Mouse (Mus musculus) v-Abl transformed pro-B cells (cell line): ENCODE results near the gene Ica1.

Source experiments
- in situ Hi-C, 2 experiments: fragments of 400-800 bp; cut with MboI; formaldehyde crosslinking; loops; one replicate each; pipeline ENCODE4 v1.15.1; 2025; ENCODE audit not compliant: unreplicated experiment in 2 of 2

The Ica1 gene

GRCm38 (mm10) chr6:8617369-8617768, 160.9 kb downstream of the Ica1 start:
- in situ Hi-C loops, result no loop called here

- in situ Hi-C loops, result no loop called here
Observed at GRCm38 (mm10) chr6:8591665-8592064, 186.6 kb downstream of the Ica1 start.

- in situ Hi-C loops, result no loop called here
Observed at GRCm38 (mm10) chr6:8583892-8584291, 194.4 kb downstream of the Ica1 start.

GRCm38 (mm10) chr6:8582377-8582776, 195.9 kb downstream of the Ica1 start:
- in situ Hi-C loops, result no loop called here
